Comparison of ENCODE assay signal across 8 mouse cellular contexts in the genomic region with DNA sequence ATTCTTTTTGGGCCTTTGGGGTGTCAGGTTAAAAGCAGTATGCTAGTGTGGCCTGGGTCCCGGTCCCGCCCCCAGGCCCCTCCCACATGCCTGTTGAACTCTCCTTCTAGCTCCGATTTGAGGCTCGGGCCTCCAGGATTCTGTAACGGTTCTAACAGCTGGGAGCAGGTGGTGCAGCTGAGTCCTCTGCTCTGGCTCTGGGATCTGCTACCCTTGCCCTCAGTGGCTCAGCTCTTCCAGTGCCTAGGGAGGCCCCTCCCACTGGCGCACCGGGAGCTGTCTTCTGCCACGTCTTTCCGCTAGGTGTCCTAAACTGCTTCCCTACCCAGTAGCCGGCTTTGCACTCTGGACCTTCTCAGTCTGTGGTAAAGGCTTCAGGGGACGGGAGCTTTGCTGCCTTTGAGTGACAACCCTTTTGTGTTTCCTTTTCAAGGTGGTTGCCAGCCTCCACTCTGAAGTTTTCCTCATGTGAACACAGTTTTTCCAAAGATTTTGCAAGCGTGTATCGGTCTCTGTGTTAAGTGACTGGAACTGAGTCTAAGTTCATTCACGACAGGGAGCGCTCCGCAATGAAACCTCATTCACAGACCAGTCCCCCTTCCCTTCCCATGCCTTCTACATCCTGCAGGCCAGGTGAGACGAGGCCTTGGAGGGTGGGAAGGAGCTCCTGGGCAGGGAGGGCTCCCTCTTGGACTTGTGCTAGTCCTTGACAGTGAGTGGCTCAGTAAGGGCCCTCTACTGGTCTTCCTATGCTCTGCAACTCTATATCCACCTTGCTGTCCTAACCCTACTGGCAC. TPM values are rescaled to one million over a fixed set of nuclear protein-coding genes. Genes with fewer than 3 reads are reported as not detected.
DNase-seq lines count a peak whose midpoint lies in the region; ATAC-seq lines count a peak whose summit lies in the region.

Gene Dnhd1, plus strand, starts transcription at position 189 of the 797 bp plus-strand sequence.

- WGBS in forebrain, embryonic 12.5 days: 3% methylated on average over 17 of the region's 17 CpGs

- intact Hi-C loops in heart, postnatal 10 days (cut with DNase I): no loop called here

- peak within 1 kb of the TSS; percentile 62 for H3K4me2 ChIP-seq in forebrain, embryonic 12.5 days

- 0 out of 2 replicates have a peak within 1 kb of the TSS, but pooled peaks have one; percentile 50 for H3K27ac ChIP-seq in forebrain, embryonic 12.5 days

- DNase-seq in MN1 (ENCODE audit: low spot score): peak; percentile 76
- DNase-seq in cerebellum, adult 11 months: peak; percentile 58
- peak; percentile 83 to 85 for DNase-seq in heart, postnatal 10 days
- DNase-seq in kidney, postnatal 36 days: peak; percentile 91
- peak; percentile 77 for DNase-seq in lung, postnatal 14 days
- DNase-seq in ovary, postnatal 14 days (ENCODE audit: low spot score): peak; percentile 54
- peak; percentile 79 for DNase-seq in thymus, postnatal 4 days

- no peaks in the 10 kb centered on the region for H3K36me3 ChIP-seq in forebrain, embryonic 12.5 days (replicated peaks)

- H3K27me3 ChIP-seq in forebrain, embryonic 12.5 days: no peaks in the 10 kb centered on the region

- H3K9ac ChIP-seq in forebrain, embryonic 12.5 days: peak within 1 kb of the TSS; percentile 48

- peaks cover 11% of the 10 kb centered on the region for H3K4me1 ChIP-seq in forebrain, embryonic 12.5 days

- H3K9me3 ChIP-seq in forebrain, embryonic 12.5 days: no peaks in the 10 kb centered on the region

- peak; percentile 91 for ATAC-seq in forebrain, embryonic 12.5 days (ENCODE audit: low FRiP score)

- H3K4me3 ChIP-seq in forebrain, embryonic 12.5 days (replicated peaks): peak within 1 kb of the TSS; percentile 38

RNA-seq across cellular contexts. Expression of gene Dnhd1, which starts in this region (rescaled TPM):
- polyA plus RNA-seq in forebrain, embryonic 12.5 days (2016; fragmentation: Nextera tagmentation; extraction: Ambion mirVana): 0.85 and 0.96 TPM in 2 replicates
- under 1 TPM; 0.45 to 0.72 TPM for total RNA-seq in heart, postnatal 10 days (2021)

Comparison
In these comparisons a context has a peak if more than half of its experiments do, and no peak if none do; other contexts are left out.
1. Peak in every context shown above with its lines: DNase-seq, ATAC-seq, H3K4me3 ChIP-seq and H3K27ac ChIP-seq.
2. Peak in ATAC-seq, H3K4me3 ChIP-seq, H3K27ac ChIP-seq, H3K9ac ChIP-seq and H3K4me2 ChIP-seq in forebrain, embryonic 12.5 days; RNA of the gene not detected or under 1 TPM.
3. Peak in DNase-seq in heart, postnatal 10 days; RNA of the gene not detected or under 1 TPM.